Mouse (Mus musculus) olfactory bulb, adult 2 months (tissue): ENCODE measurements at regions not wholly inside any gene's neighbourhood (a gene's known extent, or its start where the extent isn't known, plus 50 kb on each side); places are given as distances from the start of the nearest gene placed in this dataset.

Experiments used
- H3K27ac ChIP-seq: fragments of 200-500 bp; 2 replicates; pipeline ENCODE4 v1.5.1; 2012; ENCODE audit warnings: low read depth, low read length; ENCODE audit not compliant: insufficient read depth
- H3K4me1 ChIP-seq: fragments of 200-500 bp; 2 replicates; pipeline ENCODE4 v1.6.1; 2012; ENCODE audit warnings: low read length; ENCODE audit not compliant: control insufficient read depth, insufficient read depth
- H3K4me3 ChIP-seq: fragments of 200-500 bp; 2 replicates; pipeline ENCODE4 v1.5.1; 2012; ENCODE audit warnings: mild to moderate bottlenecking, low read depth, low read length, moderate library complexity; ENCODE audit not compliant: insufficient read depth
- CTCF ChIP-seq: fragments of 200-500 bp; IDR thresholded peaks from 2 replicates; pipeline ENCODE4 v1.5.1; 2012; ENCODE audit warnings: low read depth, mild to moderate bottlenecking, low read length, moderate library complexity; ENCODE audit not compliant: insufficient read depth
- POLR2A ChIP-seq: fragments of 200-500 bp; IDR thresholded peaks from 2 replicates; pipeline ENCODE4 v1.6.1; 2012; ENCODE audit warnings: mild to moderate bottlenecking, low read depth, low read length, moderate library complexity; ENCODE audit not compliant: insufficient read depth
- WGBS: fragments of 180-500 bp; shearing (Covaris S2); methylation state at CpG from one replicate; pipeline ENCODE4 v1.1.7; 2018; 5-methylcytosine and 5-hydroxymethylcytosine counted together

GRCm38 (mm10) chr13:82187196-82187595 lies 404.3 kb downstream of the Cetn3 start:
- no peak overlapping the region for H3K4me3 ChIP-seq
- no peak for TF ChIP-seq CTCF
- TF ChIP-seq POLR2A = no peak
- H3K4me1 ChIP-seq = no peaks in the 10 kb centered on the region
- H3K27ac ChIP-seq = no peak overlapping the region

GRCm38 (mm10) chr13:82200739-82201138 lies 417.9 kb downstream of the Cetn3 start:
- WGBS = 77% methylated on average over 1 of the region's 1 CpGs
- no peak overlapping the region for H3K27ac ChIP-seq
- H3K4me1 ChIP-seq = no peaks in the 10 kb centered on the region
- no peak overlapping the region for H3K4me3 ChIP-seq
- no peak for TF ChIP-seq CTCF
- no peak for TF ChIP-seq POLR2A

DNA sequence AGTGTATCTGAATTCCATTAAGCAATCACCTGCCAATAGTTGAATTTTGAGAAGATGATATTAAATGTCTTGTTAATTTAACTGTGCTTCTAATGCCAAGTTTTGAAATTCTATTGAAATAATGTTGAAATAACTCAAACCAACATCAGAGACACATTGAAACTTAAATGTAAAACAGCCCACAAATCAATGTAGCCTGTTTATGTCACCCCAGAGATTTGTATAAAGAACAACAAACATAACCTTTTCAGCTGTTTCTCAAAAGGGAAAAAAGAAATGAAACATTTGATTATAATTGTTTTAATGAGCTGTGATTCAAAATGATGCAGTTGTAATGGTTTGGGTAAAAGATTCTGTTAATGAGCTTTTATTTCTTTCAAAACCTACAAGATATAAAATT lies 442.6 kb downstream of the Cetn3 start:
- no peak for TF ChIP-seq POLR2A
- TF ChIP-seq CTCF = no peak
- Histone ChIP-seq H3K4me1 (no peaks in the 10 kb centered on the region), H3K4me3 (no peak overlapping the region)

GRCm38 (mm10) chr13:82233901-82234300 lies 451.0 kb downstream of the Cetn3 start:
- WGBS = 84% methylated on average over 2 of the region's 2 CpGs
- no peak overlapping the region for H3K27ac ChIP-seq
- H3K4me1 ChIP-seq = no peaks in the 10 kb centered on the region
- no peak overlapping the region for H3K4me3 ChIP-seq
- no peak for TF ChIP-seq POLR2A
- TF ChIP-seq CTCF = no peak

More for the DNA sequence above, 442.6 kb downstream of the Cetn3 start:
- H3K27ac ChIP-seq = no peak overlapping the region

DNA sequence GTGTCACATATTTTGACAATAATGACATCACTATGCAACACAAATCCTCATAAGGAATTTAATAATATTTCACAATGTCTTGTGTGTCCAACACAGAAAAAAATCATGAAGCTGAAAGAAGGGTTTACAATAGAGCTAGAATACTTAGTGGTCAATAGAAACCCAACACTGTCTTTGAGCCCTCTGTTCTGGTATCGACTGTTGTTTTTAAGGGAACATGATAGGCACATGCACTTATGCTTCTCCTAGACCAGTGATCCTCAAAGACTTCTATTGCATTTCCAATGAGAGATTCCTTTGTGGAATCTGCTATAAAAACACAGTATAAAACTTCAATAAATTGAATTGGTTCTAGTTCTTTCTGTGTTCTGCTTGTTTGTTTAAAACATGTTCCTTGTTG lies 463.4 kb downstream of the Cetn3 start:
- H3K27ac ChIP-seq = no peak overlapping the region
- H3K4me1 ChIP-seq = no peaks in the 10 kb centered on the region
- 82% methylated on average over 1 of the region's 1 CpGs for WGBS
- no peak overlapping the region for H3K4me3 ChIP-seq
- TF ChIP-seq POLR2A = no peak
- TF ChIP-seq CTCF = no peak

DNA sequence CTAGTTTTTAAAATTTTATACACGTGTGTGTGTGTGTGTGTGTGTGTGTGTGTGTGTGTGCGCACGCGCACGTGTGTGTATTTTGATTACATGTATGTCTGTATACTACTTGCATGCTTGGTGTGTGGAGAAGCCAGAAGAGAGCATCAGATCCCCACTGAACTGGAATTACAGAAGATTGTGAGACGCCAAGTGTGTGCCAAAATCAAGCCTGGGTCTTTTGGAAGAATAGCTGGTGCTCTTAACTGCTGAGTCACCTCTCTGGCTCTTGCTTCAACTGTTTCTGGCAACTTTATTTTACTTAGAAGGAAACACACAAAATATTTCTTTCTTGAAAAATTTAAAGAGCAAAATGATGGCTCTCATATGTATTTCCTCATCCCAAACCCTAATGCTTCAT lies 467.5 kb downstream of the Cetn3 start:
- H3K4me3 ChIP-seq = no peak overlapping the region
- H3K27ac ChIP-seq = no peak overlapping the region
- H3K4me1 ChIP-seq = no peaks in the 10 kb centered on the region
- TF ChIP-seq CTCF (no peak), POLR2A (no peak)
- 87% methylated on average over 6 of the region's 6 CpGs for whole genome bisulfite sequencing

- H3K4me3 ChIP-seq = no peak overlapping the region
- H3K27ac ChIP-seq = no peak overlapping the region
- WGBS = 88% methylated on average over 1 of the region's 1 CpGs
- TF ChIP-seq CTCF = no peak
- no peaks in the 10 kb centered on the region for H3K4me1 ChIP-seq
Measured at GRCm38 (mm10) chr13:82258491-82258935, 475.6 kb downstream of the Cetn3 start.

- 78% methylated on average over 2 of the region's 2 CpGs for WGBS
- no peak overlapping the region for H3K4me3 ChIP-seq
- TF ChIP-seq POLR2A (no peak), CTCF (no peak)
Measured at GRCm38 (mm10) chr13:82264236-82264635, 481.4 kb downstream of the Cetn3 start.

DNA sequence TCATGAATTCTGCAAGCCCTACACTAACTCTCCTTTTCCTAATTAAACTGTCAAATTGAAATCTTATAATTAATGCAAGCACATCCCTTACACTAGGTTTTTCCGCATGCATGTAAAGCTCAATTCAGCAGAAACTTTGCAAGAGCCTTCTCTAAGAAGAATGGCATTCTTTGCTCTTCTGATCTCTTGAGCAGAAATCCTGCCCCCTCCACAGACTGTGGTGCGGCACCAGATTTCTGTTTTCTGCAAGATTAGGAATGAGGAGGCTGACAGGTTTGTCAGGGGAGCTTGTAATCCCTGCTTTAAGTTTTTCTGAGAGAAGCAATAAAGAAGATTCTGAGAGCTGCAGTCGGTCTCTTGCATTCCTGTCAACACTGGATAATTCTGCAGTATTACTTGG lies 482.3 kb downstream of the Cetn3 start:
- H3K27ac ChIP-seq = no peak overlapping the region

More at GRCm38 (mm10) chr13:82264236-82264635, 481.4 kb downstream of the Cetn3 start:
- Histone ChIP-seq H3K4me1 (no peaks in the 10 kb centered on the region), H3K27ac (no peak overlapping the region)

GRCm38 (mm10) chr13:82265736-82266135 lies 482.9 kb downstream of the Cetn3 start:
- Histone ChIP-seq H3K4me1 (no peaks in the 10 kb centered on the region), H3K27ac (no peak overlapping the region), H3K4me3 (no peak overlapping the region)
- WGBS = 94% methylated on average over 2 of the region's 2 CpGs
- no peak for TF ChIP-seq POLR2A
- TF ChIP-seq CTCF = no peak

More for the DNA sequence above, 482.3 kb downstream of the Cetn3 start:
- Histone ChIP-seq H3K4me1 (no peaks in the 10 kb centered on the region), H3K4me3 (no peak overlapping the region)
- WGBS = 62% methylated on average over 3 of the region's 3 CpGs
- TF ChIP-seq CTCF (no peak), POLR2A (no peak)
